Mouse (Mus musculus): ENCODE results near the gene Adra1b. TPM values are rescaled to one million over a fixed set of nuclear protein-coding genes. Genes with fewer than 3 reads are reported as not detected.

Adra1b gene
- polyA plus RNA-seq, 1 experiment from 2014 or later = 1.5 TPM

DNA sequence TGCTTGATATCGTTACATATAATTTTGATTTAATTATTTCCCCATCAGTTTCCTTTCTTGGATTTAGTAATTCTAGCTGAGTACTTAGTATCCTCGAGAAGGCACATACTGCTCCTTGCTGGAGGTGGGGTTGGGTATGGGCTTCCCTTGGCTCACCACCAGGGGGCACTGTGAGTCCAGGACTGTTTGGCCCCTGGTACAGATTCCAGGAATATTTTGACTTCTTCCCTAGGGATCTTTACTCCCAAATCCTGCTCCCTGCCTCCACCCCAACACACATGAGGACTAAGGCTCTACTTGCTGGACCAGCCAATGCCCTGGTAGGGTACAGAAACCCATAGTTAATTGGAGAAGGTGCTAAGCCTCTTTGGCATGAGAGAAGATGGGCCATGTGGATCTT is 117.2 kb downstream of the Adra1b start:
- Histone ChIP-seq H3K4me3 (no peak overlapping the region), H3K9me3 (no peaks in the 10 kb centered on the region), H3K27me3 (no peaks in the 10 kb centered on the region), H3K9ac (no peak overlapping the region), H3K4me2 (replicated peaks) (no peak overlapping the region), H3K36me3 (no peaks in the 10 kb centered on the region), H3K4me1 (no peaks in the 10 kb centered on the region), H3K27ac (no peak overlapping the region)
- ATAC-seq (ENCODE audit: low FRiP score, low read depth) = peak; percentile 57; the same call in 1 of the 2 replicates
- 3% methylated on average over 2 of the region's 2 CpGs for WGBS

DNA sequence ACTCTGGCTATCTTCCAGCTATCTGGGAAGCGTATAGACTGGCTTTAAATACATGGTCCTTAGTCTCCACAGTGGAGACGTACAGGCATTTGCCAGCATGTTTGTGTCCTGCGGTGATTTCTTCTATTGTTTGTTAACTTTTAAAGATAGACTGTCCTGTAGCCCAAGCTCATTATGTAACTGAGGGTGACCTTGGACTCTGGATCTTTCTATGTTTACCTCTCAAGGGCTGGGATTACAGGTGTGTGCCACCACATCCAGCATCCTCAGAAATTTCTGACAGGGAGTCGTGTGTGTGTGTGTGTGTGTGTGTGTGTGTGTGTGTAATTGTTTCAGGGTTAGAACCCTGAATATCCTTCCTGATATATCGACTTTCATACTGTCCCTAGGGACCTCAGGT is 117.9 kb downstream of the Adra1b start:
- Histone ChIP-seq H3K4me2 (replicated peaks) (no peak overlapping the region), H3K9ac (no peak overlapping the region), H3K27me3 (peaks cover 7% of the 10 kb centered on the region; the same call in 1 of the 2 replicates), H3K4me1 (no peaks in the 10 kb centered on the region), H3K9me3 (no peaks in the 10 kb centered on the region), H3K4me3 (no peak overlapping the region), H3K36me3 (no peaks in the 10 kb centered on the region), H3K27ac (no peak overlapping the region)
- no peak for ATAC-seq (ENCODE audit: low FRiP score, low read depth)
- 86% methylated on average over 5 of the region's 5 CpGs for WGBS

DNA sequence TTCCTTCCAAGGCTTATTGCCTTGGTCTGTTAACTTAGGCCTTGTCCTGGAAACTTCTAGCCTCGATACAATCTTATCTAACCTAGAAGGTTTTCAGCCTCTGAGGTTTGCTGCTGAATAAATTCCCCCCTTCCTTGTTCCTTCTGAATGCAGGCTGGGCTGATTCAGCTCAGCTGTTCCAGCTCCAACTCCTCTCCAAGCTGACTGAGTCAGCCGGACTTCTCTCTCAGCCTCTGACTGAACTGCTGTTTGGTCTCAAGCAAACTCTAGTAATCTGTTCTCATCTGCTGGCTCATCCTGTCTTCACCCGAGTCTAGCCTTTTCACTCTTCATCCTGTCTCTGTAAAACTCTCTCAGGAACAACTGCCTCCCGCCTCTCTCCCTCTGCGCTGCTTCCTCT is 121.5 kb downstream of the Adra1b start:
- Histone ChIP-seq H3K4me2 (replicated peaks) (no peak overlapping the region), H3K9me3 (no peaks in the 10 kb centered on the region), H3K27me3 (peaks cover 36% of the 10 kb centered on the region), H3K9ac (no peak overlapping the region), H3K27ac (no peak overlapping the region), H3K4me3 (no peak overlapping the region), H3K36me3 (no peaks in the 10 kb centered on the region), H3K4me1 (no peaks in the 10 kb centered on the region)
- no peak for ATAC-seq (ENCODE audit: low FRiP score, low read depth)
- 78% methylated on average over 5 of the region's 5 CpGs for whole genome bisulfite sequencing

DNA sequence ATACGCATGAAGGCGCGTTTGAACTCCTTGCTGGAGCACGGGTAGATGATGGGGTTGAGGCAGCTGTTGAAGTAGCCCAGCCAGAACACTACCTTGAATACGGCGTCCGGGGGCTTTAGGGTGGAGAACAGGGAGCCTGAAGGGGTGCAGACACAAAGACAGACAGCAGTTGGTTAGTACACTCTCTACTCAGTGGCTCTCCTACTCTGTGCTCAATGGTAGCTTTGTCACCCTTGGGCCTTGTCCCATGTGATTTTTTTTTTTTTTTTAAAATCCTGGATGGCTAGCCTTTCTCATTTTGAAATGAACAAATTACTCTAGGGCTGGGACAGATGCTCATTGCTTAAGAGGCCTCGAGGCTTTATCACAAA is 124.7 kb downstream of the Adra1b start:
- H3K4me2 ChIP-seq (replicated peaks) = peak overlapping the region; percentile 73

DNA sequence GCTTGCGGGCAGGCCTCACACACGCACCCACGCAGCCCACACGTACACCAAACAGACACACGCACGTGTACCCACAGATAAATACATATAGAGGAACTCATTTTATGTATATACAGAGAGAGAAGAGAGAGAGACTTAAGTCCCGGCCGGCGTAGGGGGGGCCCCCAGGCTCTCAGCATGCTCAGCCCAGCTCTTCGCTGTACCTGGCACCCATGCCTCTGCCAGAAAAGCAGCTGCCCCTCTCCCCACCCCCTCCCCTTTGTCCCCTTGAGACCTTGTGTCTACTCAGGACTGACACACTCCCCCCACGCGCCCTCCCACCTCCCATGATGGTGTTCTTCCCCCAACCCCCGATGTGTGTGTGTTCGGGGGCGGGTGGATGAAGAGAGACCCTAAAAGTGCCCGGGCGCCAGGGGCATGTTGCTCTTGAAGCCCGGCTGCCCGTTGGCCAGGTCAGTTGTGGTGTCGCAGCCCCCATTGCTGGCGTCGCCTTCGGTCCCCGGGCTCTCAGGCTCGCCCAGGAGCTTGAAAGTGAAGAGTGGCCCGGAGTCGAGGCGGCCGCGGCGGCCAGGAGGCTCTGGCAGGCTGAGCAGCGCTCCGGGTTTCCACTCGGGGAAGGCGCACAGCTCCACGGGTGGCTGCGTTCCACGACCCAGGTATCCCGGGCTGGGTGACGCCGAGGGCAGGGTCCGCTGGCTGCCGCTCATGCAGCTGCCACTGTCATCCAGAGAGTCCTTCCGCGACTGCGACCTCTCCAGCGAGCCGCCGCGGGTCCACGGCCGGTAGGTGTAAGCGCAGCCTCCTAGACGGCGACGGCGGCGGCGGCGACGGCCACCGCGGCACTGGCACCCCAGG is 125.3 kb downstream of the Adra1b start:
- H3K27me3 ChIP-seq = peaks cover 49% of the 10 kb centered on the region
- peaks cover 3% of the 10 kb centered on the region; the same call in 1 of the 2 replicates for H3K4me1 ChIP-seq
- H3K4me2 ChIP-seq (replicated peaks) = peak overlapping the region; percentile 73
- WGBS = 14% methylated on average over 63 of the region's 63 CpGs
- peak; percentile 59; the same call in 1 of the 2 replicates for ATAC-seq (ENCODE audit: low FRiP score, low read depth)
- no peaks in the 10 kb centered on the region for H3K36me3 ChIP-seq
- H3K9me3 ChIP-seq = no peaks in the 10 kb centered on the region
- H3K9ac ChIP-seq = peak overlapping the region; percentile 56
- H3K27ac ChIP-seq = no peak overlapping the region
- peak overlapping the region; percentile 45 for H3K4me3 ChIP-seq

More for the DNA sequence above, 124.7 kb downstream of the Adra1b start:
- no peak for ATAC-seq (ENCODE audit: low FRiP score, low read depth)
- H3K36me3 ChIP-seq = no peaks in the 10 kb centered on the region
- peaks cover 3% of the 10 kb centered on the region; the same call in 1 of the 2 replicates for H3K4me1 ChIP-seq
- no peak overlapping the region for H3K27ac ChIP-seq
- H3K9ac ChIP-seq = peak overlapping the region; percentile 56; the same call in 1 of the 2 replicates
- no peaks in the 10 kb centered on the region for H3K9me3 ChIP-seq
- H3K4me3 ChIP-seq = peak overlapping the region; percentile 45
- WGBS = 23% methylated on average over 8 of the region's 8 CpGs
- peaks cover 49% of the 10 kb centered on the region for H3K27me3 ChIP-seq

DNA sequence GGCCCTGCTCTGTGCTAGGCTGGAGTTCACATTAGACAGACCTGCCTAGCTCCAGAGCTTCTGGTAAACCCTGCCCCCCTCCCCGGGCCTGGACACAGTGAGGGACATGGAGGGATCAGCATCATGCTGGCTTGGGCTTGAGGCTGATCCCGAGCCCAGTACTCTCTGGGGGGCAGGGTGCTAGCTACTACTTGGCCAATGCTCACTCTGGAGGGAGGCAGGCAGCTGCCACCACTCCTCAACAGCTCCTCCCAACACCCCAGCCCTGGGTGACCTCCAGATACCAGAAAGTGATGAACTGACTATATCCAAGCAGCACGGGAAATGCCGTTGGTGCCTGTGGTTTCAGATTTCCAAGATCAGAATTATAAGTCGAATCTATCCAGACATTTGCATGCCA is 127.3 kb downstream of the Adra1b start:
- Histone ChIP-seq H3K27me3 (peaks cover 49% of the 10 kb centered on the region), H3K4me3 (no peak overlapping the region), H3K9ac (no peak overlapping the region), H3K27ac (no peak overlapping the region), H3K36me3 (no peaks in the 10 kb centered on the region), H3K4me2 (replicated peaks) (no peak overlapping the region), H3K9me3 (no peaks in the 10 kb centered on the region), H3K4me1 (peaks cover 3% of the 10 kb centered on the region; the same call in 1 of the 2 replicates)
- WGBS = 27% methylated on average over 5 of the region's 5 CpGs
- ATAC-seq (ENCODE audit: low FRiP score, low read depth) = 0 out of 2 replicates have a peak, but pooled peaks have one; percentile 28

DNA sequence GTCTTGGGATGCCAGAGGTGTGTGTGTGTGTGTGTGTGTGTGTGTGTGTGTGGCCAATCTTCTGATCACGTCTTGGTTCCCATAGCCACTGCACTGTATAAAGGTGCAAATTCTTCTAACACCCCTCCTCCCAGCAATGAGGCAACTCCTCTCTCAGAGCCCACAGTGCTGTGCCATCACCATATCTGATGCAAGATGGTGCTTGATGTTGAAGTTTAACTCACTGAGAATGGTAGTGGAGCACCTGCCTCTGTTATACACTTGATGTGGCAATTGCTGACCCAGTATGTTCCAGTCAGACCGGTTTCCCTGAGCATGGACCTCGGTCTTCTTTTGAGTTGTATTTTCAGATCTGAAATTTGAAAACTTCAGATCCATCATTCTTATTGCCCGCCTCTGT is 130.9 kb downstream of the Adra1b start:
- WGBS = 77% methylated on average over 4 of the region's 4 CpGs
- H3K36me3 ChIP-seq = no peaks in the 10 kb centered on the region
- no peak for ATAC-seq (ENCODE audit: low FRiP score, low read depth)
- H3K4me3 ChIP-seq = no peak overlapping the region
- H3K27me3 ChIP-seq = peaks cover 29% of the 10 kb centered on the region
- H3K4me1 ChIP-seq = peaks cover 6% of the 10 kb centered on the region
- no peaks in the 10 kb centered on the region for H3K9me3 ChIP-seq
- H3K27ac ChIP-seq = no peak overlapping the region
- H3K9ac ChIP-seq = no peak overlapping the region
- no peak overlapping the region for H3K4me2 ChIP-seq (replicated peaks)

DNA sequence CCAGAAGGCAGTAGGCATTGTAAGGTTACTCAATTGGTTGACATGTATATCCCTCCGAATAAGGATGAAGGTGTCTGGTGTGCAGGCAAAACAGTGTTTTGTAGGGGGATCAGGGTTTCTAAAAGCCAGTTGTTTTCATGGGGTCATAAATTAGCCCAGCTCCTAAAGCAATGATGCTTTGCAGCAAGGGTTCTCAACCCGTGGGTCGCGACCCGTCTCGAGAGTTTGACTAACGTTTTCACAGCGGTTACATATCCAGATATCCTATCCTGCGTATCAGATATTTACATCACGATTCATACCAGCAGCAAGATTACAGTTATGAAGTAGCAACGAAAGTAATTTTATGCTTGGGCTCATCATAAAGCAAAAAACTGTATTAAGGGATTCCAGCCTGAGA is 133.3 kb downstream of the Adra1b start:
- Histone ChIP-seq H3K27ac (no peak overlapping the region), H3K27me3 (peaks cover 19% of the 10 kb centered on the region; the same call in 1 of the 2 replicates), H3K36me3 (no peaks in the 10 kb centered on the region), H3K4me3 (no peak overlapping the region), H3K4me2 (replicated peaks) (peak overlapping the region; percentile 72), H3K9ac (no peak overlapping the region), H3K9me3 (no peaks in the 10 kb centered on the region), H3K4me1 (peaks cover 3% of the 10 kb centered on the region; the same call in 1 of the 2 replicates)
- 68% methylated on average over 11 of the region's 11 CpGs for WGBS
- no peak for ATAC-seq (ENCODE audit: low FRiP score, low read depth)

DNA sequence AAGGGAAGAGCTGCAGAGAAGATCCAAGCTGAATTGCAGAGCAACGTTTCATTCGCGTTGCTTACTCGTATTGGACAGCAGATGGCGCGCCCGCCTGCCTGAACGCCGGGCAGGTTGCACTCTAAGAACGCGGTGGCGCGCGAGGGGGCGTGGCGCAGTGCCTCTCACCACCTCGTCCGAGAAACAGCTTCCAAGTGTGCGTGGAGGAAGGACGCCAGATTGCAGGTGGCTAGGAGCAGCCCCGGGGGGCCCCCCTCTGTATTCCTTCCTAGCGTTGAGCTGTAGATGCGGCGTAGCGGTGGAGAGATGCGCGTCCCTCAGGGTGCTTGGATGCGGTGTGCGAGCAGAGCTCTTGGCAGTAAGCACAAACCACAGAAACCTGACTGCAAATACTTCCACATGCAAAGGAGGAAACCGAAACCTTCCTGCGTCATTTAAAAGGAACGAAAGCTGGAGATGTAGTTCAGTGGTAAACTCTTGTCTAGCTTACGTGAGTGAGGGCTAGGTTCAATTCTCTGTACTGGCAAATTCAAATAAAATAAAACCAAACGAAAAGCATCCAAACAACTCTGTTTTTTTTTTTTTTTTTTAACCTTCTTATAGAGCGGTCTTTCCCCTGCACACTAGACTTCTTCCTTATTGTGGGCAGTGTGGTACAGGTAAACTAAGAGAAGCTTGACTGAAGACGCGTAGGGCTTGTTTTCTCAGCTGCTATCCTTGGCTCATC is 133.9 kb downstream of the Adra1b start:
- WGBS = 7% methylated on average over 37 of the region's 37 CpGs
- Histone ChIP-seq H3K27me3 (peaks cover 19% of the 10 kb centered on the region; the same call in 1 of the 2 replicates), H3K4me1 (peaks cover 3% of the 10 kb centered on the region; the same call in 1 of the 2 replicates), H3K9ac (peak overlapping the region; percentile 58; the same call in 1 of the 2 replicates), H3K4me3 (peak overlapping the region; percentile 55), H3K27ac (no peak overlapping the region), H3K9me3 (no peaks in the 10 kb centered on the region), H3K36me3 (no peaks in the 10 kb centered on the region), H3K4me2 (replicated peaks) (peak overlapping the region; percentile 72)
- ATAC-seq (ENCODE audit: low FRiP score, low read depth) = peak; percentile 87

DNA sequence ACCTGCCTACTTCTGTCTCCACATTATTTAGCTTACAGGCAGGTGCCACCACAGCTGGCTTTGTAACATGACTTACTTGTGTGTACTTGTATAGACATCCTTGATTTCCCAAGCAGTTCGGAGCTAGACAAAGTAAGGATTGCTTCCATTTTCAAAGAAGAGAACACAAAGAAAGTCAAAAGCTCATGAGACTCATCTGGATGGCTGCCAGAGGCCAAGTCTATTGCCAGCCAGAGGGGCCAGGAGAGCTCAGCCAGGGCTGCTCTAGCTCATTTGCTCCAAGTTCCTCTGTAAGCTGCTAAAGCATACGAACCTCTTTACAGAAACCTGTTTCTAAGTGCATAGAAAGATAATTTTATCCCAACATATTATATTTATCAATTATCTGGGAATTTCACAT is 142.6 kb downstream of the Adra1b start:
- Histone ChIP-seq H3K4me1 (no peaks in the 10 kb centered on the region), H3K4me2 (replicated peaks) (no peak overlapping the region), H3K27me3 (peaks cover 9% of the 10 kb centered on the region), H3K27ac (no peak overlapping the region), H3K4me3 (no peak overlapping the region), H3K9ac (no peak overlapping the region), H3K9me3 (no peaks in the 10 kb centered on the region), H3K36me3 (no peaks in the 10 kb centered on the region)
- 65% methylated on average over 2 of the region's 2 CpGs for WGBS
- no peak for ATAC-seq (ENCODE audit: low FRiP score, low read depth)

DNA sequence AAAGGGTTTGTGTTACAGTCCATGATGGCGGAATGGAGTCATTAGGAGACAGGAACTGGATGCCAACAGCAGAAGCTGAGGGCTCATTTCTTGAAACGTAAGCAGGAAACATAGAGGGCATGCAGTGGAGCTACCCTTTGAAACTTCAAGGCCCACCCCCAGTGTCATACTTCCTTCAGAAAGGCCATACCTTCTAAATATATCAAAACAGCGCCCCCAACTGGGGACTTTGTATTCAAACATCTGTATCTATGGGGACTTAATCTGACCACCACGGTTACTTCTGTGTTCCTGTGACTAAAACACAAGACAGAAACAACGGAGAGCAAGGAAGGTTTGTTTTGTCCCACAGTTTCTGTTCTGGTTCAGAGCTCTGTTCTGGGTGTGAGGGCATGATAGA is 145.6 kb downstream of the Adra1b start:
- WGBS = 64% methylated on average over 5 of the region's 5 CpGs
- H3K9me3 ChIP-seq = no peaks in the 10 kb centered on the region
- peaks cover 6% of the 10 kb centered on the region; the same call in 1 of the 2 replicates for H3K27me3 ChIP-seq
- ATAC-seq (ENCODE audit: low FRiP score, low read depth) = no peak
- H3K36me3 ChIP-seq = no peaks in the 10 kb centered on the region
- no peak overlapping the region for H3K4me2 ChIP-seq (replicated peaks)
- H3K4me1 ChIP-seq = no peaks in the 10 kb centered on the region
- no peak overlapping the region for H3K9ac ChIP-seq
- H3K4me3 ChIP-seq = no peak overlapping the region
- no peak overlapping the region for H3K27ac ChIP-seq

DNA sequence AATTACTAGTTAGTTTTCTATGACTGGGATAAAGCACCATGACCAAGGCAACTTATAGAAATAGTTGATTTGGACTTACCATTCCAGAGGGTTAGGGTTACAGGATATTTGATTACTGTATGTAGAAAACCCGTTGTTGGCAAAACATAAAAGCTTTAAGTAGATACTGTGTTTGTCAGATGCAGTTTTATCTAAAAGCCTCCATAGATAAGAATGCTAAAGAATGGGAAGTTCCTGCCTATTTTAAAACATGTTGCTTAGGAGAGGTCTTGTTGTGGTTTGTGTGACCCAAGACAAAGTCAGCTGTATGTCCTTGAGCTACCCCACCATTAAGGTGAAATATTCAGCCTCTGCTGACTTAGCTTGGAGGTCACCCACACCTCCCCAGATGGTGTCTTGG is 146.4 kb downstream of the Adra1b start:
- Histone ChIP-seq H3K4me1 (no peaks in the 10 kb centered on the region), H3K9me3 (no peaks in the 10 kb centered on the region), H3K4me3 (no peak overlapping the region), H3K36me3 (no peaks in the 10 kb centered on the region), H3K4me2 (replicated peaks) (no peak overlapping the region), H3K9ac (no peak overlapping the region), H3K27ac (no peak overlapping the region), H3K27me3 (peaks cover 6% of the 10 kb centered on the region; the same call in 1 of the 2 replicates)
- no peak for ATAC-seq (ENCODE audit: low FRiP score, low read depth)
- 76% methylated on average over 1 of the region's 1 CpGs for WGBS
